ENCODE assay signal across 12 mouse cellular contexts in genomic region chr13:45088796-45089221, GRCm38 (mm10). TPM values are rescaled to one million over a fixed set of nuclear protein-coding genes. Genes with fewer than 3 reads are reported as not detected.
A peak's percentile ranks its signal among the peaks of the same experiment; 100 is the strongest.
DNase-seq lines count a peak whose midpoint lies in the region; ATAC-seq and TF ChIP-seq lines count a peak whose summit lies in the region.
"Had no signal": no experiment of that assay in that cellular context is flagged by ENCODE, and none has a peak within 500 bp of the region (broad histone marks: within the 10 kb centered on the region; RNA-seq: fewer than 3 reads in every experiment).

No protein-coding gene starts in this region.

- WGBS in lung, adult 2 months: 22% methylated on average over 2 of the region's 2 CpGs
- 67% methylated on average over 2 of the region's 2 CpGs for WGBS in forebrain, postnatal 0 days

- peaks cover 3% of the 10 kb centered on the region; the same call in 1 of the 2 replicates for H3K4me1 ChIP-seq in lung, adult 2 months (ENCODE audit: control insufficient read depth, insufficient read depth, low read length)
- no peaks in the 10 kb centered on the region for H3K4me1 ChIP-seq in forebrain, postnatal 0 days (ENCODE audit: insufficient read depth)

- H3K4me2 ChIP-seq in forebrain, postnatal 0 days (ENCODE audit: low read depth): no peak overlapping the region
- H3K4me2 ChIP-seq: embryonic facial prominence, embryonic 13.5 days had no signal

- no peak for TF ChIP-seq CTCF in lung, adult 2 months (IDR thresholded peaks at IDR 0.05; ENCODE audit: insufficient read depth, low read length)
- no peak for TF ChIP-seq CTCF in forebrain, postnatal 0 days (IDR thresholded peaks at IDR 0.05; ENCODE audit: low read depth)

- no peaks in the 10 kb centered on the region for H3K9me3 ChIP-seq in forebrain, postnatal 0 days (ENCODE audit: low read length)
- H3K9me3 ChIP-seq: embryonic facial prominence, embryonic 13.5 days; G1E; heart, embryonic 10.5 days had no signal

- no peak overlapping the region for H3K27ac ChIP-seq in forebrain, postnatal 0 days (ENCODE audit: low read depth, low read length)
- H3K27ac ChIP-seq: embryonic facial prominence, embryonic 13.5 days had no signal

- no peak for ATAC-seq in megakaryocyte progenitor cell, adult 5-6 weeks (replicated peaks; ENCODE audit: poor library complexity)
- ATAC-seq in forebrain, postnatal 0 days: no peak

- no peak overlapping the region for H3K4me3 ChIP-seq in lung, adult 2 months (replicated peaks; ENCODE audit: extremely low read depth, low read depth, low read length)
- H3K4me3 ChIP-seq in forebrain, postnatal 0 days (ENCODE audit: low read depth, low read length): no peak overlapping the region
- H3K4me3 ChIP-seq: embryonic facial prominence, embryonic 13.5 days; heart, embryonic 10.5 days had no signal

- TF ChIP-seq POLR2A in lung, adult 2 months (IDR thresholded peaks at IDR 0.05; ENCODE audit: borderline replicate concordance, extremely low read depth, low read depth, low read length): no peak

- H3K9ac ChIP-seq in forebrain, postnatal 0 days: no peak overlapping the region
- H3K9ac ChIP-seq: embryonic facial prominence, embryonic 13.5 days had no signal

- peak; percentile 5 for DNase-seq in ovary, adult 18-20 months (ENCODE audit: low spot score)
- DNase-seq in ovary, postnatal 14 days (ENCODE audit: low spot score): no peak
- DNase-seq in kidney, adult 18-20 months: peak; percentile 69
- peak; percentile 41 for DNase-seq in lung, adult 2 months
- DNase-seq in urinary bladder, postnatal 36 days (ENCODE audit: low spot score in 2 of 2): peak; percentile 44 to 56
- DNase-seq in cerebellum, adult 8-10 months: no peak
- DNase-seq in forebrain, postnatal 0 days: no peak
- DNase-seq: thymus, adult 2 months had no signal

- no peaks in the 10 kb centered on the region for H3K36me3 ChIP-seq in forebrain, postnatal 0 days (ENCODE audit: insufficient read depth)
- H3K36me3 ChIP-seq: embryonic facial prominence, embryonic 13.5 days; G1E; heart, embryonic 10.5 days had no signal

- no peaks in the 10 kb centered on the region for H3K27me3 ChIP-seq in forebrain, postnatal 0 days (ENCODE audit: insufficient read depth, low read length)
- H3K27me3 ChIP-seq: embryonic facial prominence, embryonic 13.5 days had no signal

RNA-seq across cellular contexts. Expression of gene Gm9817, which starts 10.3 kb away (rescaled TPM):
- 0.07 and 0.18 TPM in 2 replicates for polyA plus RNA-seq in lung, adult 2 months (2012; rRNA removed)
- not detected in 2 replicates for total RNA-seq in megakaryocyte progenitor cell, adult 5-6 weeks (2015)
- total RNA-seq in megakaryocyte progenitor cell, adult 5-6 weeks (2017): not detected in 2 replicates
- total RNA-seq in forebrain, postnatal 0 days (2014; rRNA removed): 0.15 TPM in 1 of 2 replicates, not detected in the other
- not detected in 2 replicates for polyA plus RNA-seq in forebrain, postnatal 0 days (2015; fragmentation: Nextera tagmentation; extraction: Ambion mirVana)
- polyA plus RNA-seq: embryonic facial prominence, embryonic 13.5 days; heart, embryonic 10.5 days; thymus, adult 2 months had no signal

Comparison
In these comparisons a context has a peak if more than half of its experiments do, and no peak if none do; other contexts are left out.
1. DNase-seq: peak in ovary, adult 18-20 months (single experiment), kidney, adult 18-20 months (single experiment), lung, adult 2 months (single experiment) and urinary bladder, postnatal 36 days (2 of 2); none in ovary, postnatal 14 days (single experiment), cerebellum, adult 8-10 months (single experiment) and forebrain, postnatal 0 days (single experiment).